Mouse (Mus musculus): ENCODE results near the gene Adcy2. TPM values are rescaled to one million over a fixed set of nuclear protein-coding genes. Genes with fewer than 3 reads are reported as not detected.

Adcy2 gene
- polyA plus RNA-seq, 1 experiment from 2014 or later = 0.74 TPM

DNA sequence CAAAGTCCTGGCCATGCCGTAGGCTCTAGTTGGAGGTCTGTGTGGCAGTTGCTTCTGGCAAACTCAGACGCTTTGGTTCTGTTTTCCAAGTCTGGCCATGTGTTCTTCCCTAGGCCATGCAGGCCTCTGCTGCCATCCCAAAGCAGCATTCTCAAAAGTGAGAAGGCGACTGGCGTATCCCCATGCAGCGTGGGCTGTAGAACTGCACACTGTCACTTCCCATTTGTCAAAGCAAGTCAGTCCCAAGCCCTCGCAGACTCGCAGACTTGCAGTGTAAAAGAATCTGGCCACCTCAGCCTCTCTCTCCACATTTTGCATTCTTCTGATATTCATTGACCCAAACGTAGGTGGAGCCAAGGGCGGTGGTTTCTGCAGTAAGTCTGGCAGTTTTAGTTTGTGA lies 249.5 kb downstream of the Adcy2 start:
- 54% methylated on average over 9 of the region's 9 CpGs for WGBS (ENCODE audit: insufficient replicate concordance)
- no peak overlapping the region for H3K27ac ChIP-seq (ENCODE audit: low read depth, low read length)
- no peak overlapping the region for H3K4me3 ChIP-seq (ENCODE audit: low read depth, low read length)
- H3K9me3 ChIP-seq (replicated peaks; ENCODE audit: control insufficient read depth, low read length) = no peaks in the 10 kb centered on the region
- no peak overlapping the region for H3K9ac ChIP-seq (ENCODE audit: low read depth, low read length)
- no peak for ATAC-seq (replicated peaks; ENCODE audit: insufficient number of reproducible peaks, low FRiP score, low TSS enrichment)
- no peaks in the 10 kb centered on the region for H3K4me1 ChIP-seq (ENCODE audit: control insufficient read depth, insufficient read depth, low read length)
- H3K4me2 ChIP-seq = no peak overlapping the region
- H3K36me3 ChIP-seq (ENCODE audit: control insufficient read depth, insufficient read depth, low read length) = no peaks in the 10 kb centered on the region
- H3K27me3 ChIP-seq (ENCODE audit: control insufficient read depth, insufficient read depth, low read length) = no peaks in the 10 kb centered on the region

DNA sequence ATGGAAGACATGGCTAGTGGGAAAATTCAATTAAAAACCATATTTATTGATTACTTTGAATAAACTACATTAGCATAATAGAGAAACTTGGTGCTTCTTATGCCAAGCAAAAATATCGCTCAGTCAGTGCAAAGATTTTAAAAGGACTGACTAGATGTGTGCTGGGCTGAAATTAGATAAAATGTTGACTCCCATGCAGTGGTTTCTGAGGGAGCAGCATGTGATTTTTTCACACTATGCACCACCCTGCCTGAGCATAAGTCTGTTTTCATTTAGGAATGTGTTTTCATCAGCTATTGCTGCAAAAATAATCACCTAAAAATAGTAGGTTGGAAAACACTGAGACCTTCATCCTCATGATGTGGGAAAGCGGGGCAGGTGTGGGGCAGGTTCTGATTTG lies 250.0 kb downstream of the Adcy2 start:
- Histone ChIP-seq H3K4me1 (ENCODE audit: control insufficient read depth, insufficient read depth, low read length) (no peaks in the 10 kb centered on the region), H3K9me3 (replicated peaks; ENCODE audit: control insufficient read depth, low read length) (no peaks in the 10 kb centered on the region), H3K27me3 (ENCODE audit: control insufficient read depth, insufficient read depth, low read length) (no peaks in the 10 kb centered on the region), H3K9ac (ENCODE audit: low read depth, low read length) (no peak overlapping the region), H3K36me3 (ENCODE audit: control insufficient read depth, insufficient read depth, low read length) (no peaks in the 10 kb centered on the region), H3K4me2 (no peak overlapping the region), H3K4me3 (ENCODE audit: low read depth, low read length) (no peak overlapping the region), H3K27ac (ENCODE audit: low read depth, low read length) (no peak overlapping the region)
- ATAC-seq (replicated peaks; ENCODE audit: insufficient number of reproducible peaks, low FRiP score, low TSS enrichment) = no peak
- 76% methylated on average over 2 of the region's 2 CpGs for WGBS (ENCODE audit: insufficient replicate concordance)

DNA sequence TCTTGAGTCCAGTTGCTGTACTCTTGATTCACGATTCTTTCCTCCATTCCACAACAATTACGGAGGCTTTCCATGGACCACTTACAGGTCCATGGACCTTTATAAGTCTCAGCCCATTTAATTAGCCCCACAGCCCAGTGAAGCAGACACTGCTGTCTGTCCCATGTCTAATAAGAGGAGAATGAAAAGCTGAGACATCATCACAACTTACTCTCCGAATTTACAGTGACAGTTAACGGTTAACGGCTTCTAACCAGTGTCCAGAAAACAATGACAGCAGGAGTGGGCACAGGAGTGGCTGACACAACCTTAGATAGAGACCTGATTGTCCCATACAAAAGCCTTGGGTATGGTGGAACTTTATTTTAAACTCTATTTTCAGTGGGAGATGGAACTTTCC lies 253.9 kb downstream of the Adcy2 start:
- no peak overlapping the region for H3K27ac ChIP-seq (ENCODE audit: low read depth, low read length)
- WGBS (ENCODE audit: insufficient replicate concordance) = 84% methylated on average over 5 of the region's 5 CpGs
- no peaks in the 10 kb centered on the region for H3K9me3 ChIP-seq (replicated peaks; ENCODE audit: control insufficient read depth, low read length)
- ATAC-seq (replicated peaks; ENCODE audit: insufficient number of reproducible peaks, low FRiP score, low TSS enrichment) = no peak
- H3K36me3 ChIP-seq (ENCODE audit: control insufficient read depth, insufficient read depth, low read length) = no peaks in the 10 kb centered on the region
- H3K4me2 ChIP-seq = no peak overlapping the region
- H3K27me3 ChIP-seq (ENCODE audit: control insufficient read depth, insufficient read depth, low read length) = no peaks in the 10 kb centered on the region
- no peak overlapping the region for H3K4me3 ChIP-seq (ENCODE audit: low read depth, low read length)
- no peaks in the 10 kb centered on the region for H3K4me1 ChIP-seq (ENCODE audit: control insufficient read depth, insufficient read depth, low read length)
- H3K9ac ChIP-seq (ENCODE audit: low read depth, low read length) = no peak overlapping the region

DNA sequence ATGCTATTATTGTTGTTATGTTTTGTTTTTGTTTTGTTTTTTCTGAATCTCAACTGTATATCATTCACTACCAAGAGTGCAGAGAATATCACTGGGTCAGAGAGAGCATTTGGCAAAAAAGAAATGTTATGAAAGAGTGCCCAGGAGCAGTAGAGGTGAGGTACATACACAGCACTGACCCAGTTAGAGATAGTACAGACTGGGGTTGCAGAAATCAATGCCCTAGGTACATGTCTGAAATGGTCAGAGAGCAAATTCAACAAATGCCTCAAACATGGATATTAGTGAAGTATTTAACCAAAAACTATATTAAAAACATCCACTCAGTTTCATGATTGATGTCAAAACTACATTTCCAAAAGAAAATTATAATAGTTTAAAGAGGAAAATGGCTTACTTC lies 286.7 kb downstream of the Adcy2 start:
- no peak for ATAC-seq (replicated peaks; ENCODE audit: insufficient number of reproducible peaks, low FRiP score, low TSS enrichment)
- Histone ChIP-seq H3K36me3 (ENCODE audit: control insufficient read depth, insufficient read depth, low read length) (no peaks in the 10 kb centered on the region), H3K9ac (ENCODE audit: low read depth, low read length) (no peak overlapping the region)

DNA sequence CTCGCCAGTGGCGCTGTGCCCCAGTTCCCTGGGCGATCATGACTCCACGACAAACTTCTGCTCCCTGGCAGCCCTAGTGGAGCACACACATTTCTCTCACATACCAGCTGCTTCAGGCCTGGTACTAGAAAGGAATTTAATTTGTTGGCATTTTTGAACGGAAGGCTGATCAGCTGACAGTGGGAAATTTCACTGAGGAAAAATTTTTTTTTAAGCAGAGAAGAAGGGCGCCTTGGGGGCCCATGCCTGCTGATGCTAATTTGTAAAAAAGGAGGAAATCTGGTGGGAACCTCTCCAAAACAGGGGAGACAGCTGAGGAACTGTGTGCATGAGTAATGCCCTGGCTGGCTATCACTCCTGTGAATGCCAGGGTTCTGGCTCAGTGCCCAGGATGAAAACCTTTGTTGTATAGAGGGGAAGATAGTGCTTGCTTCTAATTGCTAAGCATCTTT lies 292.0 kb downstream of the Adcy2 start:
- H3K4me1 ChIP-seq (ENCODE audit: control insufficient read depth, insufficient read depth, low read length) = no peaks in the 10 kb centered on the region
- no peaks in the 10 kb centered on the region for H3K27me3 ChIP-seq (ENCODE audit: control insufficient read depth, insufficient read depth, low read length)
- no peak overlapping the region for H3K4me2 ChIP-seq
- H3K9ac ChIP-seq (ENCODE audit: low read depth, low read length) = no peak overlapping the region
- no peak for ATAC-seq (replicated peaks; ENCODE audit: insufficient number of reproducible peaks, low FRiP score, low TSS enrichment)
- H3K9me3 ChIP-seq (replicated peaks; ENCODE audit: control insufficient read depth, low read length) = no peaks in the 10 kb centered on the region
- 75% methylated on average over 6 of the region's 6 CpGs for WGBS (ENCODE audit: insufficient replicate concordance)
- H3K4me3 ChIP-seq (ENCODE audit: low read depth, low read length) = no peak overlapping the region
- no peaks in the 10 kb centered on the region for H3K36me3 ChIP-seq (ENCODE audit: control insufficient read depth, insufficient read depth, low read length)
- H3K27ac ChIP-seq (ENCODE audit: low read depth, low read length) = no peak overlapping the region

More for the DNA sequence above, 286.7 kb downstream of the Adcy2 start:
- Histone ChIP-seq H3K4me3 (ENCODE audit: low read depth, low read length) (no peak overlapping the region), H3K27ac (ENCODE audit: low read depth, low read length) (no peak overlapping the region), H3K9me3 (replicated peaks; ENCODE audit: control insufficient read depth, low read length) (no peaks in the 10 kb centered on the region), H3K27me3 (ENCODE audit: control insufficient read depth, insufficient read depth, low read length) (no peaks in the 10 kb centered on the region), H3K4me1 (ENCODE audit: control insufficient read depth, insufficient read depth, low read length) (no peaks in the 10 kb centered on the region), H3K4me2 (no peak overlapping the region)

DNA sequence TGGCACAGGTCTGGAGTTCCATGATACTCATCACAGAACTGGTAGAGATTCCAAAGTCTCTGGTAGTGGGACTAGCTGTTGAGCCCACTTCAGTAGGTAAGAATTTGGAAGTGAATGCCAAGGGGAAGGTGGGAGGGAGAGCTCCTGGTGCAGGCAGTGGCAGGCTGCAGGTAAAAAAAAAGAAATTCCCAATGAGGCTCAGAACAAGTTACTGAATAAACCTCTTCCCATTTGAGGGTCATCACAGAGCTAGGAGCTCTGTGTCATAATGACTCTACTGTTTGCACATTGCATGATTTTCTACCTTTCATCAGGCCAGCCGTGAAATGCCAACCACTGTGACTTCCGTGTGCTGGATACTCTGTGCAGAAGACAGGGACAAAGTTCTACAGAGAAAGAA lies 314.4 kb downstream of the Adcy2 start:
- H3K4me3 ChIP-seq (ENCODE audit: low read depth, low read length) = no peak overlapping the region
- WGBS (ENCODE audit: insufficient replicate concordance) = 94% methylated on average over 2 of the region's 2 CpGs
- H3K9me3 ChIP-seq (replicated peaks; ENCODE audit: control insufficient read depth, low read length) = no peaks in the 10 kb centered on the region
- no peak overlapping the region for H3K9ac ChIP-seq (ENCODE audit: low read depth, low read length)
- no peak for ATAC-seq (replicated peaks; ENCODE audit: insufficient number of reproducible peaks, low FRiP score, low TSS enrichment)
- no peaks in the 10 kb centered on the region for H3K36me3 ChIP-seq (ENCODE audit: control insufficient read depth, insufficient read depth, low read length)
- no peak overlapping the region for H3K4me2 ChIP-seq
- no peaks in the 10 kb centered on the region for H3K27me3 ChIP-seq (ENCODE audit: control insufficient read depth, insufficient read depth, low read length)
- H3K27ac ChIP-seq (ENCODE audit: low read depth, low read length) = no peak overlapping the region
- H3K4me1 ChIP-seq (ENCODE audit: control insufficient read depth, insufficient read depth, low read length) = no peaks in the 10 kb centered on the region

DNA sequence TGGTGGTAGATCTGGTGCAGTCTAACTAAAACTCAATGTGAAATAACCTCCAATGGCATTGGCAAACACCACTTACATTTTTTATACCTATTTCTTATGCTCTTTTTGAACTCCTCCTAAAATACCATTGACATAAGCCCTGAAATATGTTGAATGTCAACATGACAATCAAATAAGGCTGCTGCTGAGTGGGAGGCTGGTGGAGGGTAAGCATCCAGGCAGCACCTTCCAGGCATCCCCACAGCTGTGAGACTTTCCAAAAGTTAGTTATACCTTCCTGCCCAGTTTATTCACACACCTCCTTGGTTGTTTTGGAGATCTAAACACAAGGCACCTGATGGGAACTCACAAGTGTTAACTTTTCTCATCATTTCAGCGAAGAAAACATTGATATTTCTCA lies 318.9 kb downstream of the Adcy2 start:
- H3K4me1 ChIP-seq (ENCODE audit: control insufficient read depth, insufficient read depth, low read length) = no peaks in the 10 kb centered on the region
- H3K4me2 ChIP-seq = no peak overlapping the region
- no peaks in the 10 kb centered on the region for H3K36me3 ChIP-seq (ENCODE audit: control insufficient read depth, insufficient read depth, low read length)
- no peak overlapping the region for H3K27ac ChIP-seq (ENCODE audit: low read depth, low read length)
- WGBS (ENCODE audit: insufficient replicate concordance) = 67% methylated on average over 1 of the region's 1 CpGs
- no peak overlapping the region for H3K9ac ChIP-seq (ENCODE audit: low read depth, low read length)
- H3K9me3 ChIP-seq (replicated peaks; ENCODE audit: control insufficient read depth, low read length) = no peaks in the 10 kb centered on the region
- H3K4me3 ChIP-seq (ENCODE audit: low read depth, low read length) = no peak overlapping the region
- no peak for ATAC-seq (replicated peaks; ENCODE audit: insufficient number of reproducible peaks, low FRiP score, low TSS enrichment)
- H3K27me3 ChIP-seq (ENCODE audit: control insufficient read depth, insufficient read depth, low read length) = no peaks in the 10 kb centered on the region

DNA sequence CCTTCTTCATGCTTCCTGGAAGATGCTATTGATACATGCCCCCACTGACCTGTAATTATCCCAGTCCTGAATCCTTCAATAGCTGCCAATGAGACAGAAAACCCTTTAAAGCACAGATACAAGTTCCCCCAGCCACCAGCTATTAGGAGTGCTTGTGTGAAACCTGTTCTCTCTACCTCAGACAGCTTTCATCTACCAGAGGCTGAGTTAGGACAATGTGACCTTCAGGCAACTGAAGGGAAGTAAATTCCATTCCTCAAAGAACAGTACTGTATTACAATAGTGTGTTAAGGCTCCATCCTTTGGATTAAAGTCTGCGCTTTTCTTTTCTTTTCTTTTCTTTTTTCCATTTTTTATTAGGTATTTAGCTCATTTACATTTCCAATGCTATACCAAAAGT lies 356.6 kb downstream of the Adcy2 start:
- ATAC-seq (replicated peaks; ENCODE audit: insufficient number of reproducible peaks, low FRiP score, low TSS enrichment) = no peak
- H3K4me1 ChIP-seq (ENCODE audit: control insufficient read depth, insufficient read depth, low read length) = no peaks in the 10 kb centered on the region
- H3K27ac ChIP-seq (ENCODE audit: low read depth, low read length) = no peak overlapping the region
- H3K4me3 ChIP-seq (ENCODE audit: low read depth, low read length) = no peak overlapping the region
- no peaks in the 10 kb centered on the region for H3K27me3 ChIP-seq (ENCODE audit: control insufficient read depth, insufficient read depth, low read length)
- no peaks in the 10 kb centered on the region for H3K36me3 ChIP-seq (ENCODE audit: control insufficient read depth, insufficient read depth, low read length)
- WGBS (ENCODE audit: insufficient replicate concordance) = 69% methylated on average over 1 of the region's 1 CpGs
- H3K9ac ChIP-seq (ENCODE audit: low read depth, low read length) = no peak overlapping the region
- H3K9me3 ChIP-seq (replicated peaks; ENCODE audit: control insufficient read depth, low read length) = no peaks in the 10 kb centered on the region
- no peak overlapping the region for H3K4me2 ChIP-seq

DNA sequence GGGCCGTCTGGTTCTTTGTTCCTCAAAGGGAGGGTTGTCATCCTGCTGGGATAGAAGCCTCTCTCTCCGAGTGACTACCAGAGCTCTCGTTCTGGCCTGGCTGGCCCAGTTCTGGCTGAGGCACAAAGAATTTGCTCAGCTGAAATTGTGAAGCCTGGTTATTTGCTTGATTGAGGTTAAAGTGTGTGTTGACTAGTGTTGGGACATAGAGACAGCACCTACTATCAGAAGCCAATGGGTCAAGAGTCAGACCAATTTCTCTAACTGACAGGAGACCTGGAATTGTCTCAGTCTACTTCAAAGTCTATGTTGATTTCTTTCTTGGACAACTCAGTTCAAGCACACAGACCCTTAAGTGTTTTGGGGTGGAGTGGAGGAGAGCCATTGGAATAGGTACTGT lies 372.3 kb downstream of the Adcy2 start:
- ATAC-seq (replicated peaks; ENCODE audit: insufficient number of reproducible peaks, low FRiP score, low TSS enrichment) = no peak
- Histone ChIP-seq H3K36me3 (ENCODE audit: control insufficient read depth, insufficient read depth, low read length) (no peaks in the 10 kb centered on the region), H3K9me3 (replicated peaks; ENCODE audit: control insufficient read depth, low read length) (no peaks in the 10 kb centered on the region), H3K27me3 (ENCODE audit: control insufficient read depth, insufficient read depth, low read length) (no peaks in the 10 kb centered on the region), H3K4me3 (ENCODE audit: low read depth, low read length) (no peak overlapping the region), H3K9ac (ENCODE audit: low read depth, low read length) (no peak overlapping the region), H3K4me1 (ENCODE audit: control insufficient read depth, insufficient read depth, low read length) (no peaks in the 10 kb centered on the region), H3K4me2 (no peak overlapping the region), H3K27ac (ENCODE audit: low read depth, low read length) (no peak overlapping the region)
- 64% methylated on average over 3 of the region's 3 CpGs for WGBS (ENCODE audit: insufficient replicate concordance)

Measured in heart, embryonic 11.5 days (tissue).